Mouse (Mus musculus): ENCODE measurements at regions not wholly inside any gene's neighbourhood (a gene's known extent, or its start where the extent isn't known, plus 50 kb on each side); places are given as distances from the start of the nearest gene placed in this dataset.
A peak's percentile ranks its signal among the peaks of the same experiment; 100 is the strongest.
"Not testable (repeated sequence)": the region's sequence is repeated elsewhere in the genome, so short reads cannot be mapped to it uniquely, and the experiment has no call there.

DNA sequence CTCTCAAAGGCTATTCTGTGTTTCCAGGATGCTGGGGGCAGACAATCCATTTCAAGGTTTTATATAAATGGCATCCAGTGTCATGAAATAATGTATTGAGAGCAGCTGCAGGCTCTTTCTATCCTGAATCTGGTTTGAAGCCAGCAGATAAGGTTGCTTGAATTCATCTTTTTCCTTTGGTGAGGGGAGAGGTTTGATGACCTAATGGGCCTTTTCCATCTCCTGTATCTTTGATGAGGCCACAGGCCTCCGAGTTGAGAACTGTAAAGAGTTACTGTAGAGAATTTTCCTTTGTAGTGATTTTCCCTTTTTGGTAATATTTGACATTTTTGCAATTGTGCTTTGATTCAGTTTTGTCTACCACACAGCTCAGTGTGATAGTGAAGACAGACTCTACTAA, 458.8 kb upstream of the 1700008P02Rik start:
- no peak for DNase-seq (ENCODE audit: extremely low spot score in 1 of 2, low spot score in 2 of 2)
- Histone ChIP-seq H3K4me3 (no peak overlapping the region), H3K27ac (no peak overlapping the region)
- intact Hi-C loops (cut with DNase I) = no loop called here
- no peak for TF ChIP-seq CTCF (IDR thresholded peaks at IDR 0.05)

DNA sequence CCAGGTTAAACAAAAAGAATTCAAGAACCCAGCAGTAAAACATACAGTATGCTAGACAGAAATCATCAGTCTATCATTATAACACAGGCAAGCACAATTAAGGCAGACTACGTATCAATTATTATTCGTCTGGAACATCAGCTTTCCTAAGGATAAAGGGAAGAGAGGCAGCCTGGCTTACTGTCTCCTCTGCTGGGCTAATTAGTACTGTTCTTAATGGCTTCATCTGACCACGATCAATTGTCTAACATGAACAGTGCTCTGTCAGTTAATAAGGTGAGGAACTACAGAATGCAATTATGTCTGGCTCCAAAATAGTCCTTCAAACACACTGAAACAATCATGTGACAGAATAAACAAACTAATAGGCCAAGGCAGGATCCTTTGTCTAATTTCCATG, 456.6 kb upstream of the 1700008P02Rik start:
- no peak overlapping the region for H3K4me3 ChIP-seq
- no peak for TF ChIP-seq CTCF (IDR thresholded peaks at IDR 0.05)
- no peak for DNase-seq (ENCODE audit: extremely low spot score in 1 of 2, low spot score in 2 of 2)
- intact Hi-C loops (cut with DNase I) = no loop called here
- no peak overlapping the region for H3K27ac ChIP-seq

GRCm38 (mm10) chr3:7074488-7074887, 454.2 kb upstream of the 1700008P02Rik start:
- Histone ChIP-seq H3K27ac (no peak overlapping the region), H3K4me3 (no peak overlapping the region)
- no peak for TF ChIP-seq CTCF (IDR thresholded peaks at IDR 0.05)
- no peak for DNase-seq (ENCODE audit: extremely low spot score in 1 of 2, low spot score in 2 of 2)
- intact Hi-C loops (cut with DNase I) = no loop called here

GRCm38 (mm10) chr3:7041372-7042057, 421.3 kb upstream of the 1700008P02Rik start:
- no peak for TF ChIP-seq CTCF (IDR thresholded peaks at IDR 0.05)
- intact Hi-C loops (cut with DNase I) = no loop called here
- DNase-seq (ENCODE audit: extremely low spot score in 1 of 2, low spot score in 2 of 2) = no peak
- Histone ChIP-seq H3K4me3 (no peak overlapping the region), H3K27ac (no peak overlapping the region)

DNA sequence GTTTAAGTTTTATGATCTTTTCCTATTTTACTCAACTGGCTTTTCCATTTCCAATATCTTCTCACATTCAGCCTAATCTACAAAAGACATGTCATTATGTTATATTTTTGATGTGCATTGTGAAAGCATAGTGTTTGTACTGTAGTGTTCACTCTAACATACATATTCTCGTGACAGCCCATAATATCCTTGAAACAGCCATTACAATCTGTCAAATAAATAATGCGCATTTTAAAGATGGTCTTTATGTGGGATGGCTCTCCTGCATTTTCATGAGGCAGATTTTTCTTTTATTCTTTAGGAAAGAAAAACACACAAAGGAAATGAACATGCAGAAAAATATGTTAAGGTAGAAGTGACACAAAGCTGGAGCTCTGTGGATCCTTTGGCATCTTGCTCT, 415.6 kb upstream of the 1700008P02Rik start:
- Histone ChIP-seq H3K4me3 (no peak overlapping the region), H3K27ac (no peak overlapping the region)
- intact Hi-C loops (cut with DNase I) = no loop called here
- DNase-seq (ENCODE audit: extremely low spot score in 1 of 2, low spot score in 2 of 2) = no peak
- TF ChIP-seq CTCF (IDR thresholded peaks at IDR 0.05) = no peak

- peak; percentile 75 for TF ChIP-seq CTCF (IDR thresholded peaks at IDR 0.05)
- peak; percentile 35 to 41 for DNase-seq (ENCODE audit: extremely low spot score in 1 of 2, low spot score in 2 of 2)
- H3K4me3 ChIP-seq = no peak overlapping the region
- H3K27ac ChIP-seq = no peak overlapping the region
- intact Hi-C loops (cut with DNase I) = loop anchor here (10.0 kb wide), 1 partner anchor 267 kb away; no protein-coding TSS in a partner anchor
These were observed 407.6 kb upstream of the 1700008P02Rik start for GRCm38 (mm10) chr3:7027845-7028244.

DNA sequence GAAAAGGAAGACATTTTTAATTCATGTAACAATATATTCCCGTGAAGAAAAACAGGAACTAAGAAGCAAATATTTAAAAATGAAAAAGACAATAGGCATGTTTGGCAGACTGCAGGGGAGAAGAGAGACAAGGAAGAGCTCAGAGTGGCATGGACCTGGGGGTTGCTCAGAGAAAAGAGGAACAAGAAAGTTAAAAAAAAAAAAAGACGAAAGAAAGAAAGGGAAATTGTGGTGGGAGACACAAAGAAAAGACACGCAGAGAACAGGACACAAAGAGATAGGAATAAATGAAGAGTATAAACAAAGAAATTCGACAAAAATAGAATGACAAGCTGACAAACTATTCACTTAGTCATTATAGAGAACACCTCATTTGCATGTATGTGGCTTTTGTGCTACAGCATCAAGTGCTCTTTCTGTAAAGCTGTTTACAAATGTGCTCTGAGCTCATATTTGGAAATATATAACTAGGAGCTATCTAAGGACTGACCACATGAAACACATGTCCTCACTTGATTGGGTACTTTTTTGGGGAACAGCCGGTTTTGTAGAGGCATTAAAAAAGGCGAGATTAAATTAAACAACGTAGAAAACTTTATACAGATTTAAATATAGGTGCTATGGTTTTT, 394.2 kb upstream of the 1700008P02Rik start:
- no peak for TF ChIP-seq CTCF (IDR thresholded peaks at IDR 0.05)
- intact Hi-C loops (cut with DNase I) = loop anchor here (10.0 kb wide), 1 partner anchor 900 kb away; no protein-coding TSS in a partner anchor
- Histone ChIP-seq H3K4me3 (no peak overlapping the region), H3K27ac (no peak overlapping the region)
- no peak for DNase-seq (ENCODE audit: extremely low spot score in 1 of 2, low spot score in 2 of 2)

GRCm38 (mm10) chr3:7013516-7013915, 393.3 kb upstream of the 1700008P02Rik start:
- no peak overlapping the region for H3K27ac ChIP-seq
- no peak overlapping the region for H3K4me3 ChIP-seq
- TF ChIP-seq CTCF (IDR thresholded peaks at IDR 0.05) = no peak
- intact Hi-C loops (cut with DNase I) = loop anchor here (10.0 kb wide), 1 partner anchor 899 kb away; no protein-coding TSS in a partner anchor
- DNase-seq (ENCODE audit: extremely low spot score in 1 of 2, low spot score in 2 of 2) = no peak

- Histone ChIP-seq H3K4me3 (no peak overlapping the region), H3K27ac (no peak overlapping the region)
- intact Hi-C loops (cut with DNase I) = loop anchor here (10.0 kb wide), 1 partner anchor 896 kb away; no protein-coding TSS in a partner anchor
- peak; percentile 59 for TF ChIP-seq CTCF (IDR thresholded peaks at IDR 0.05)
- DNase-seq (ENCODE audit: extremely low spot score in 1 of 2, low spot score in 2 of 2) = no peak
These were observed 390.2 kb upstream of the 1700008P02Rik start for GRCm38 (mm10) chr3:7010294-7011087.

- intact Hi-C loops (cut with DNase I) = no loop called here
- H3K27ac ChIP-seq = no peak overlapping the region
- no peak overlapping the region for H3K4me3 ChIP-seq
- no peak for DNase-seq (ENCODE audit: extremely low spot score in 1 of 2, low spot score in 2 of 2)
- TF ChIP-seq CTCF (IDR thresholded peaks at IDR 0.05) = no peak
These were observed 388.5 kb upstream of the 1700008P02Rik start for GRCm38 (mm10) chr3:7008671-7009217.

DNA sequence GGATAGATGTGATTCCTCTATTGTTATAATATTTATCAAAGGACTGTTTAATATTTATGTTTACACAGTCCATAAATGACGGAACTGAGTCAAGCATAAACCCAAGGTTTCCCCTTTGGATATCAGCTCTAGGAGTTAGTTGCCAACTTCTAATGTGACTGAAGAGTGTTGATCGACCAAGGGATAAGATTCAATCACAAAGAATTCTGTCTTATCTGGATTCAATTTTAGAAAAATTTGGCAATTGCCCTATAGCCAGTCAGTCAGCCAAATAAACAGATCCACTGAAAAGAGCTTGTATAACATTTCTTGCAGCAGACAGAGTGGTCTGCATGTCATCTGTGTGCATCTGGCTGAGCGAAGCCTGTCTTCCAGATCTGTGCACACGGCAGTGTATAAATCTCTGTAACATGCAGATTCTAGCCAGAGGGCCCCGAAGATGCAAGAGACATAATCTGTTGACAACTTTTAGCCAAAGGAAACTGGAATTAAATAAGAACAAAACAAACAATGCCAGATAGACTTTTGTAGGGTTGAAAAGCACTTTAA, 387.6 kb upstream of the 1700008P02Rik start:
- intact Hi-C loops (cut with DNase I) = no loop called here
- Histone ChIP-seq H3K4me3 (no peak overlapping the region), H3K27ac (no peak overlapping the region)
- TF ChIP-seq CTCF (IDR thresholded peaks at IDR 0.05) = no peak
- DNase-seq (ENCODE audit: extremely low spot score in 1 of 2, low spot score in 2 of 2) = no peak

DNA sequence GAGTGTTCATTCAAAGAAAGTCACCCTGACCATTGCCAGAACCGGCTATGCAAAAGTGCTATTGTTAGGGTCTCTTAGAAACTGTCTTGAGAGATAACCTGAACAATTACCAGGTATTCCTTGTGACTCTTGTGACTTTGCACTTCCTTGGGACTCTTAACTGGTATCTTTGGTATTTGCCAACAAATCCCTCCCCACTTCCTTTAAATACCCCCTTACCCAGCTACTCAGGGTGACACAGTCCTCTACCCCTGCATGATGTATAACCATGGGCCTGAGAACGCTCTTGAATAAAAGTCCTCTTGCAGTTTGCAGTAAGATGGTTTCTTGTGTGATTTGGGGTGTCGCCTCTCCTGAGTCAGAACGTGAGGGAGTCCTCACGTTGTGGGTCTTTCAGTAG, 371.5 kb upstream of the 1700008P02Rik start:
- DNase-seq (ENCODE audit: extremely low spot score in 1 of 2, low spot score in 2 of 2); intact Hi-C loops (cut with DNase I); H3K27ac ChIP-seq; H3K4me3 ChIP-seq: not testable (repeated sequence)

All from left cerebral cortex, adult 2 months (tissue).